Mouse (Mus musculus) brain, embryonic 14.5 days (tissue): ENCODE data around the gene Paqr3.

ENCODE experiments used
- CTCF ChIP-seq: fragments of 200-500 bp; IDR thresholded peaks from 2 replicates; pipeline ENCODE4 v1.5.1; 2012; ENCODE audit warnings: inconsistent platforms, mild to moderate bottlenecking, moderate library complexity, borderline replicate concordance; ENCODE audit not compliant: insufficient read depth, insufficient read length; ENCODE audit errors: extremely low read depth
- POLR2A ChIP-seq: fragments of 200-500 bp; IDR thresholded peaks from 2 replicates; pipeline ENCODE4 v1.6.1; 2012; ENCODE audit warnings: mild to moderate bottlenecking, inconsistent platforms, borderline replicate concordance; ENCODE audit not compliant: poor library complexity, insufficient read depth, insufficient read length, severe bottlenecking; ENCODE audit errors: extremely low read depth

DNA sequence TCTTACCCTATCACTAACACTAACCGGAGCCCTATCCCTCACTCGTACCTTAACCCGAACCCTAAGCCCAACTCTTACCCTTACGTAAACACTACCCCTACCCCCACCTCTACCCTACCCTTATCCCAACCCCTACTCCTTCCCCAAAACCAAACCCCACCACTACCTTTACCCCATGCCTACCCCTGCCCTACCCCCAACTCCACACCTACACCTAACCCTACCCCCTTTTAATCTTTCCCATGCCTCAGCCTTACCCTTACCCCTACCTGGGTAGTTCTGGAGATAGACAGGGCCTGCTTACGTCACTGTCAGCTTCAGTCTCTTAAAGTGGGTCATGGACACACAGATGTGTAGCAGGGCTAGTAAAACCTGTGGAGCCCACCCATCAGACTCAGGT lies 62.5 kb downstream of the Paqr3 start:
- TF ChIP-seq CTCF (no peak), POLR2A (no peak)
